In genomic region chr3:32910071-32910551, GRCm38 (mm10) we compare ENCODE assay signal across 9 mouse cellular contexts.
DNase-seq lines count a peak whose midpoint lies in the region; ATAC-seq and TF ChIP-seq lines count a peak whose summit lies in the region.
"Had no signal": no experiment of that assay in that cellular context is flagged by ENCODE, and none has a peak within 500 bp of the region (broad histone marks: within the 10 kb centered on the region; RNA-seq: fewer than 3 reads in every experiment).

No protein-coding gene starts in this region.

- no peak overlapping the region for H3K4me3 ChIP-seq in forebrain, embryonic 16.5 days (replicated peaks; ENCODE audit: low read length)
- H3K4me3 ChIP-seq in neural tube, embryonic 14.5 days (ENCODE audit: low read depth, low read length): no peak overlapping the region
- no peak overlapping the region for H3K4me3 ChIP-seq in thymus, adult 2 months (ENCODE audit: control insufficient read depth, insufficient read depth, low read length)
- H3K4me3 ChIP-seq: megakaryocyte, embryonic 14.5 days had no signal

- TF ChIP-seq CTCF in thymus, adult 2 months (IDR thresholded peaks at IDR 0.05; ENCODE audit: borderline replicate concordance, control insufficient read depth, extremely low read depth, insufficient read depth, low read length, poor library complexity): no peak

- H3K27ac ChIP-seq in forebrain, embryonic 16.5 days (ENCODE audit: low read length): no peak overlapping the region
- H3K27ac ChIP-seq in neural tube, embryonic 14.5 days (ENCODE audit: low read depth, low read length): no peak overlapping the region
- H3K27ac ChIP-seq in thymus, adult 2 months (ENCODE audit: control insufficient read depth, insufficient read depth, low read length): no peak overlapping the region

- no peak for TF ChIP-seq POLR2A in thymus, adult 2 months (IDR thresholded peaks at IDR 0.05; ENCODE audit: control insufficient read depth, extremely low read depth, insufficient read depth, low read length, poor library complexity)

- no peaks in the 10 kb centered on the region for H3K9me3 ChIP-seq in forebrain, embryonic 16.5 days (ENCODE audit: control insufficient read depth, low read length)
- H3K9me3 ChIP-seq in neural tube, embryonic 14.5 days (ENCODE audit: control insufficient read depth, low read length): no peaks in the 10 kb centered on the region

- H3K4me2 ChIP-seq in forebrain, embryonic 16.5 days (ENCODE audit: low read length): no peak overlapping the region
- no peak overlapping the region for H3K4me2 ChIP-seq in neural tube, embryonic 14.5 days (ENCODE audit: low read depth, low read length)

- peak; percentile 16 to 23 for DNase-seq in cerebellum, postnatal 10 days
- DNase-seq in 416B (ENCODE audit: low read depth): peak; percentile 4
- peak; percentile 51 for DNase-seq in layer of hippocampus, adult 8-10 months (ENCODE audit: low spot score in 2 of 2)
- no peak for DNase-seq in thymus, adult 2 months

- H3K27me3 ChIP-seq in forebrain, embryonic 16.5 days (replicated peaks; ENCODE audit: control insufficient read depth, insufficient read depth, low read length): no peaks in the 10 kb centered on the region
- no peaks in the 10 kb centered on the region for H3K27me3 ChIP-seq in neural tube, embryonic 14.5 days (ENCODE audit: control insufficient read depth, insufficient read depth, low read length)
- H3K27me3 ChIP-seq in thymus, adult 2 months (ENCODE audit: control insufficient read depth, insufficient read depth, low read length): no peaks in the 10 kb centered on the region
- H3K27me3 ChIP-seq: megakaryocyte, embryonic 14.5 days had no signal

- no peak overlapping the region for H3K9ac ChIP-seq in forebrain, embryonic 16.5 days (replicated peaks; ENCODE audit: low read depth, low read length)
- H3K9ac ChIP-seq in neural tube, embryonic 14.5 days (replicated peaks; ENCODE audit: low read depth, low read length): no peak overlapping the region

- peaks cover 3% of the 10 kb centered on the region; the same call in 1 of the 2 replicates for H3K36me3 ChIP-seq in forebrain, embryonic 16.5 days (ENCODE audit: control insufficient read depth, insufficient read depth)
- peaks cover 6% of the 10 kb centered on the region; the same call in 1 of the 2 replicates for H3K36me3 ChIP-seq in neural tube, embryonic 14.5 days (ENCODE audit: control insufficient read depth, insufficient read depth, low read length)
- H3K36me3 ChIP-seq in thymus, adult 2 months (ENCODE audit: control insufficient read depth, insufficient read depth, low read length): no peaks in the 10 kb centered on the region

- 68% methylated on average over 7 of the region's 7 CpGs for WGBS in forebrain, embryonic 16.5 days
- 70% methylated on average over 7 of the region's 7 CpGs for WGBS in neural tube, embryonic 14.5 days
- WGBS in thymus, adult 2 months: 80% methylated on average over 7 of the region's 7 CpGs

- H3K4me1 ChIP-seq in forebrain, embryonic 16.5 days (replicated peaks; ENCODE audit: control insufficient read depth, insufficient read depth, low read length): peaks cover 13% of the 10 kb centered on the region
- H3K4me1 ChIP-seq in neural tube, embryonic 14.5 days (ENCODE audit: control insufficient read depth, insufficient read depth, low read length): no peaks in the 10 kb centered on the region
- no peaks in the 10 kb centered on the region for H3K4me1 ChIP-seq in thymus, adult 2 months (replicated peaks; ENCODE audit: control insufficient read depth, insufficient read depth, low read length)
- H3K4me1 ChIP-seq: megakaryocyte, embryonic 14.5 days had no signal

- no peak for ATAC-seq in cerebellum, adult (ENCODE audit: insufficient number of reproducible peaks, low FRiP score, low TSS enrichment)
- ATAC-seq in forebrain, embryonic 16.5 days: peak; percentile 88
- ATAC-seq in neural tube, embryonic 14.5 days (ENCODE audit: low read depth): peak; percentile 94
- ATAC-seq in activated CD4-positive, CD25-positive, alpha-beta regulatory T cell, adult 4 months: no peak

Comparison
In these comparisons a context has a peak if more than half of its experiments do, and no peak if none do; other contexts are left out.
1. ATAC-seq: peak in forebrain, embryonic 16.5 days (single experiment) and neural tube, embryonic 14.5 days (single experiment); none in cerebellum, adult (single experiment) and activated CD4-positive, CD25-positive, alpha-beta regulatory T cell, adult 4 months (single experiment).